Mouse (Mus musculus): ENCODE measurements around the gene Hnrnpd. TPM values are rescaled to one million over a fixed set of nuclear protein-coding genes. Genes with fewer than 3 reads are reported as not detected.

The Hnrnpd gene
- polyA plus RNA-seq, 1 experiment from 2014 or later: 325 TPM

DNA sequence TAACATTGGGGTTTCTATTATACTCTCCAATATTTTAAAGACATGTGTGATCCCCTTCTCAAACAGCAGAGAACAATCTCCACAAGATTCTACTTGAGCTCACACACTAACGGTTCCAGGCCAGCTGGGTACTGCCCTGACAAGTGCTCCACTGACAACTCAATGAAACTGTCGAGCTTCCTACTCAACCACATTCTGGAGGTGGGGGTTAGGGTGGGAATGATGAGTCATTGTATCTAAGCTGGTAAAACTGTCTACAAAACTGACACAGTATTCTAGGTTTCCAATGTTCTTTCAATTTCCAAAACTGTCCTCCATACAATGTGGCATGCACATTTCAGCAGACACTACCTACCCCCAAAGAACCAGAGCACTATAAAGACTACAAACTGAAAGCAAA, 4.8 kb downstream of the Hnrnpd start:
- CTCF ChIA-PET: interaction anchor here (1.2 to 1.9 kb wide), 2 partner anchors 11 to 65 kb away, joined by 3 to 5 read pairs; partner anchors contain the start of gene Hnrnpdl
- no peaks in the 10 kb centered on the region for H3K27me3 ChIP-seq
- POLR2A ChIA-PET: no interaction called here
- no peak for ATAC-seq
- no peak for DNase-seq (ENCODE audit: low read depth, low spot score)
- in situ Hi-C loops (cut with MboI; ENCODE audit: low pct_unique_long_range_greater_than_20kb): loop anchor here (10.0 kb wide), 1 partner anchor 61 kb away; the partner anchor contains the start of genes Enoph1 and Hnrnpdl
- no peak for TF ChIP-seq CTCF (IDR thresholded peaks at IDR 0.05)

GRCm38 (mm10) chr5:99959960-99960359, 18.8 kb downstream of the Hnrnpd start:
- CTCF ChIA-PET: no interaction called here
- in situ Hi-C loops (cut with MboI; ENCODE audit: low pct_unique_long_range_greater_than_20kb): no loop called here

GRCm38 (mm10) chr5:99959236-99959936, 19.4 kb downstream of the Hnrnpd start:
- TF ChIP-seq CTCF (IDR thresholded peaks at IDR 0.05): no peak
- no peak for DNase-seq (ENCODE audit: low read depth, low spot score)
- in situ Hi-C loops (cut with MboI; ENCODE audit: low pct_unique_long_range_greater_than_20kb): no loop called here
- ChIA-PET CTCF (no interaction called here), POLR2A (no interaction called here)
- no peaks in the 10 kb centered on the region for H3K27me3 ChIP-seq
- no peak for ATAC-seq

More at GRCm38 (mm10) chr5:99959960-99960359, 18.8 kb downstream of the Hnrnpd start:
- no peak for TF ChIP-seq CTCF (IDR thresholded peaks at IDR 0.05)
- H3K27me3 ChIP-seq: no peaks in the 10 kb centered on the region
- POLR2A ChIA-PET: no interaction called here
- ATAC-seq (no peak), DNase-seq (ENCODE audit: low read depth, low spot score) (no peak)

DNA sequence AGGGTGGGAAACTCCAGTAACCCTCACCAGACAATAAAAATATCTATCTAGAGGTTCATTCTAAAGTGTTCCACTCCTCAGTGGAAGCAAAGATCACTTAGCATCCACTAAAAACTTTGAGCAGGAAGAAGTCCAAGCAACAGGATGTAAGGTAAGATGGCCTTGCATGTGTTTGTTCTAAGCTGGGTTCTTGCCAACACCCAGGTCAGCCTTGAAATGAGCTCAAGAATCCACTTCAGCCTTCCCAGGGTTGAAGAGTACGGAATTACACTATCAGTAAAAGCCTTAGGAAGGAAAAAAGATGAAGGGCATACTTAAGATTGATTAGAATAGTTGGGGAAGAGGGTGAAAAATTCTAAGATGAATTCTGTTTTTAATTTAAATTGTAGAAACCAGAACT, 20.1 kb downstream of the Hnrnpd start:
- DNase-seq (ENCODE audit: low read depth, low spot score): no peak

GRCm38 (mm10) chr5:99953883-99954282, 24.9 kb downstream of the Hnrnpd start:
- no peaks in the 10 kb centered on the region for H3K27me3 ChIP-seq
- DNase-seq (ENCODE audit: low read depth, low spot score): no peak
- no peak for ATAC-seq
- no peak for TF ChIP-seq CTCF (IDR thresholded peaks at IDR 0.05)
- CTCF ChIA-PET: no interaction called here
- POLR2A ChIA-PET: no interaction called here
- in situ Hi-C loops (cut with MboI; ENCODE audit: low pct_unique_long_range_greater_than_20kb): no loop called here

More for the DNA sequence above, 20.1 kb downstream of the Hnrnpd start:
- no peak for TF ChIP-seq CTCF (IDR thresholded peaks at IDR 0.05)
- no peak for ATAC-seq
- CTCF ChIA-PET: no interaction called here
- POLR2A ChIA-PET: no interaction called here
- H3K27me3 ChIP-seq: no peaks in the 10 kb centered on the region
- in situ Hi-C loops (cut with MboI; ENCODE audit: low pct_unique_long_range_greater_than_20kb): no loop called here

DNA sequence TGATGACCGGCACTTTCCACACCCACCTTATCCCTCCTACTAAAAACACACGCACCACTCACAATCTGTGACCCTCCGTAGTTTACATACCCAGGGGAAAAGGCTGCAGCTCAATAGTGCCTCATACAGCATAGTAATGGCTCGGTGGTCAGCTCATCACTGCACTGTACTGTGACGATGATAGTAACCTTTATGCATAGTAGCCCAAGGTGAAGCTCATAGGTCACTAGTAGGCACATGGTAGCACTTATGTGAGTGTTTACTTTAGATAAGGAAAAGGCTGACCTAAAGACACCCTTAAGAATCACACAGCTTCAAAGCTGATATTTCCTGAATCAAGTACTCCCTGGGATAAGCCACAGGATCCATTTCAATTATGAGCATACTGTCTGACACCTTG, 26.2 kb downstream of the Hnrnpd start:
- H3K27me3 ChIP-seq: no peaks in the 10 kb centered on the region
- POLR2A ChIA-PET: no interaction called here
- ATAC-seq: no peak
- no peak for TF ChIP-seq CTCF (IDR thresholded peaks at IDR 0.05)
- in situ Hi-C loops (cut with MboI; ENCODE audit: low pct_unique_long_range_greater_than_20kb): no loop called here
- DNase-seq (ENCODE audit: low read depth, low spot score): no peak
- CTCF ChIA-PET: interaction anchor here (1.0 to 2.2 kb wide), 4 partner anchors 12 to 109 kb away, joined by 3 to 6 read pairs (median 4); no protein-coding TSS in a partner anchor

DNA sequence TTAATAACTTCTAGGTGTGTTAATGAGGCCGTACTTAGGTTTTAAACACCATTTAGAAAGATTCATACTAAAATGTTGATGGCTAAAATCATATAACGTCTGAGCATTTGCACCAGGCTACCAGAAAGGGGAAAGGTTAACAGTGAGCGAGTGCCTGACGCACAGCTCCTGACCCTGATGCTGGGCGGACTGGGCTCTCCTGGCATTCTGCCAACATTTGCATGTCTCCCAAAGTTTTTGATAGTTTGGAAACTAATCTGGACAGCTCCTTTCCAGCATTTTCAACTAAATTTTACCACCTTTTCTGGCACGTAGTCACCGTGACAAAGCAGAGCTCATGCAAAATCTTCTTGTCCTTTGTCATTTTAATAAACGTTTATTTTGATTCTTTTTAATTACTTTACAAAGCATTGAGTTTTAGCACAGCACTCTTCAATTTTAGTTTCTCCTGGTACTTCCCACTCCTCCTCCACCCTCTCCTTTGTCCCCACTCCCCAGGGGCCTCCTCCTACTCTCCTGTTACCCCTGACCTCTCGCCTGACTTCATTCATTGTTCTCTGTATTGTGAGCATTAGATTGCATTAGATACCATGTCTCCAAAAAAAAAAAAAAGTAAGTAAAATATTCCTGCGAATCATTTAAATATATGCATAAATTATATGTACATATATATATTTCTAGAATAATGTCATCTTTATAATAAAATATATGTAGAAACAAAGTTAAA, 36.8 kb downstream of the Hnrnpd start:
- CTCF ChIA-PET: no interaction called here
- no peaks in the 10 kb centered on the region for H3K27me3 ChIP-seq
- TF ChIP-seq CTCF (IDR thresholded peaks at IDR 0.05): no peak
- ATAC-seq (no peak), DNase-seq (ENCODE audit: low read depth, low spot score) (no peak)
- in situ Hi-C loops (cut with MboI; ENCODE audit: low pct_unique_long_range_greater_than_20kb): no loop called here
- POLR2A ChIA-PET: no interaction called here

DNA sequence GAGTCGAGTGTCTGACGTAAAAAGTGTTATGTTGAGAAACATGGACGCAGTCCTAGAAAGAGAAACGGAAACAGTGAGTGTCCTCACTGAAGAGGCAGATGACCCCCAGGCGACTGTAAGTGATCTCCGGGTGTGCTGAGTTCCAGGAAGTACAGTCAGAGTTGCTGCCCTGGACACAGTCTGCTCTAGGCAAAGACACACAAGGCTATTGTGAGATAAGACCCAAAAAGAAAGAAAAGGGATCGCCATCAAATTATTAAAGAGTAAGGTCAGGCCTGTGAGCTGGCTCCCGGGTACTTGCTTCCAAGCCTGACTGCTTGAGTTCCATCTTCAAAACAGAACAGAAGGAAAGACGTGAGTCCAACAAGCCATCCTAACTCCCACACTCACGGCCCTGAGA, 37.5 kb downstream of the Hnrnpd start:
- POLR2A ChIA-PET: no interaction called here
- no peak for TF ChIP-seq CTCF (IDR thresholded peaks at IDR 0.05)
- DNase-seq (ENCODE audit: low read depth, low spot score) (no peak), ATAC-seq (no peak)
- CTCF ChIA-PET: no interaction called here
- H3K27me3 ChIP-seq: no peaks in the 10 kb centered on the region
- in situ Hi-C loops (cut with MboI; ENCODE audit: low pct_unique_long_range_greater_than_20kb): no loop called here

GRCm38 (mm10) chr5:99939440-99939839, 39.3 kb downstream of the Hnrnpd start:
- no peaks in the 10 kb centered on the region for H3K27me3 ChIP-seq
- in situ Hi-C loops (cut with MboI; ENCODE audit: low pct_unique_long_range_greater_than_20kb): no loop called here
- no peak for DNase-seq (ENCODE audit: low read depth, low spot score)
- ChIA-PET POLR2A (no interaction called here), CTCF (interaction anchor here (1.4 kb wide), 1 partner anchor 9 kb away, joined by 4 read pairs; no protein-coding TSS in a partner anchor)
- ATAC-seq: no peak
- TF ChIP-seq CTCF (IDR thresholded peaks at IDR 0.05): no peak

DNA sequence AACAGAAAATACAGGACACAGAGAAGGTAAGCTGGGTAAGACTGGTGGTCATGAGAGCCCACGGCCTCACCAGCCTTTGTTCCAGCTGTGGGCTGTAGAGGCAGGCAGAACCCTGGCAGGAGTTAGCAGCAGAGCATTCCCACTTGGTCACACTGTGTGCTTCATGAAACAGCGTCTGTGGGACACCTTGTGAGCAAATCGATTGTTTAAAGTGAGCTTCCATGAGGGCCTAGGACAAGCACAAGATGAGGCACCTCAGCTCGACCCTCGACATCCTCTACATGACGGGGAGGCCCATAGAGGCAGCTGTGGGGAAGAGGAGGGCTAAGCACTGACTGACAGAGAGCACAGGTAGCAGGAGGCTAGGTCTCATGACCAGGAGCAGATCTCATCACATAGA, 46.8 kb downstream of the Hnrnpd start:
- ChIA-PET CTCF (interaction anchor here (0.7 kb wide), 1 partner anchor 17 kb away, joined by 3 read pairs; no protein-coding TSS in a partner anchor), POLR2A (no interaction called here)
- TF ChIP-seq CTCF (IDR thresholded peaks at IDR 0.05): no peak
- in situ Hi-C loops (cut with MboI; ENCODE audit: low pct_unique_long_range_greater_than_20kb): loop anchor here (5.0 kb wide), 1 partner anchor 105 kb away; the partner anchor contains the start of genes Enoph1 and Hnrnpdl
- ATAC-seq (no peak), DNase-seq (ENCODE audit: low read depth, low spot score) (no peak)
- peaks cover 5% of the 10 kb centered on the region for H3K27me3 ChIP-seq

DNA sequence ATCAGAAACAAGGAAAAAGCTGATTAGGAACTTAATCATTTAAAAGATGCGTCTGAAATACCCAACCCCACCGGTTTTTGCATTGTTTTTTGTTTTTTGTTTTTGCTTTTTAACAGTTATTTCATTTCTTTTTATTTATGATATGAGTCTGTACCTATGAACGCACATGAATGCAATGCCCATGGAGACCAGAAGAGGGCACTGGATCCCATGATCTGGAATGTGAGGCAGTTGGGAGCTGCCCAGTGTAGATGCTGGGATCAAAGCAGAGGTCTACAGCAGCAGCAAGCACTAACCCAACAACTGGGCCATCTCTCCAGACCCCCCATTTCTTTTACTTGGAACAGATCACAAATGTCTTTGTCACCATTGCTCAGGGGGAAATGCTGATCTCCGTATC, 50.8 kb downstream of the Hnrnpd start:
- no peak for DNase-seq (ENCODE audit: low read depth, low spot score)
- in situ Hi-C loops (cut with MboI; ENCODE audit: low pct_unique_long_range_greater_than_20kb): loop anchor here (10.0 kb wide), 2 partner anchors 307 to 397 kb away; no protein-coding TSS in a partner anchor
- peak; percentile 86 for ATAC-seq
- ChIA-PET POLR2A (no interaction called here), CTCF (interaction anchor here (0.8 to 2.4 kb wide), 9 partner anchors 8 to 130 kb away, joined by 3 to 8 read pairs (median 4); no protein-coding TSS in a partner anchor)
- peaks cover 27% of the 10 kb centered on the region for H3K27me3 ChIP-seq
- peak; percentile 81 for TF ChIP-seq CTCF (IDR thresholded peaks at IDR 0.05)

Measured in Patski (cell line).